Mouse (Mus musculus) liver, postnatal 0 days (tissue): ENCODE results near the gene Lcn5.
A peak's percentile ranks its signal among the peaks of the same experiment; 100 is the strongest.

ENCODE experiments used
- CTCF ChIP-seq: sonication (generic); IDR thresholded peaks from 2 replicates; pipeline ENCODE4 v1.5.1; 2016; ENCODE audit warnings: antibody characterized with exemption, low read depth
- EP300 ChIP-seq: IDR thresholded peaks from 2 replicates; pipeline ENCODE4 v1.6.1; 2016; ENCODE audit warnings: antibody characterized with exemption, low read depth, mild to moderate bottlenecking

DNA sequence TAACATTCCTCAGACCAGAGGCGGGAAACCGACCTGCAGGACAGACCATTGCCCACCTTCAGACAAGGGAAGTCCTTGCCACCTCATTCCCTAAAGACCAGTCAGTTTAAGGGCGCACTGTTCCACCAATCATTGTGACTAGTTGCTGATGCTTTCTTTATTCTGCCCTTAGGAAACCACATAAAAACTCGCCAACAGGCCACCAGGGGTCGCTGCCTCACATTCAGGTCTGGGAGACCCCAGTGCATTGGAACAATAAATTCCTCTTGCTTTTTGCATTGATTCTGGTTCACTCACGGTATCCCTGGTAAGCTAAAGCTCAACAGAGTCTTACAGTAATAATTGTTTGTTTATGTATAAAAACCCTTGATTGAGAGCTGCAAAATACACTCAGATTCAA, 17.9 kb upstream of the Lcn5 start:
- TF ChIP-seq EP300 (no peak), CTCF (peak; percentile 67)
